Mouse (Mus musculus) lung, postnatal 14 days (tissue): ENCODE data around the gene Dock2.

Experiments used
- DNase-seq: peaks from one replicate; pipeline ENCODE4 v3.0.0; 2021

Gene Dock2

DNA sequence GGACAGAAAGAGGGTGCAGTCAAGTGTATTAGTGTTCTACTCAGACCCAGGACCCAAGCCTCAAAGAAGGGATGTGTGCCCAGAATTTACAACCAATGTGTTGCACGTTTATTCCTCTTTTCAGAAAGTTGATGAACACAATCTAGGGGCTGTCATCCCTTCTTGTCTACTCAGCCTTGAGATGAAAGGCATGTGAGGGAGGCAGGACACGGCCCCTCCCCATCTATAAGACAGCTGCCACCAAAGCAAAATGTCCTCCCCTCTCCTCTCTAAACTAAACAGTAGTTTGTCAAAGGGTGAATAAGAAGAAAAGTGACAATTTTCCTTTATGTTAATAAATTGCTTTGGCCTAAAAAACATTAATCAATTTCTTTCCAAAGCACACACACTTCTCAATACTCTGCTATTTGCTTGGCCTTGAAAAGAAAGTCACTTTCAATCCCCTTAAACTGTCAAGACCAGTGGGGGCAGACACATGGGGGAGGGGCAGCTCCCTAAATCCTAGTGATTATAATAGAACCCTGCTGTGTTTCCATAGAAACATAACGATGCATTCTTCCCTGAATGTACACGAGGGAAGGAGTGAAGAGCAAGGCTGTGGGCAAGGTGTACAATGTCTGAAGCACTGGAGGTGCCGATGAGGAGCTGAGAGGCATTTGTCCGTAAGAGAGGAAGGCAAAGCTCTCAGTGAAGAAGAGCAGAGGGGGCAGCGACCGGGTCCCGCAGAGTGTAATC lies 367.6 kb downstream of the Dock2 start:
- DNase-seq = no peak

GRCm38 (mm10) chr11:34406850-34407249 lies 376.8 kb downstream of the Dock2 start:
- DNase-seq = no peak

- DNase-seq = no peak
Observed at GRCm38 (mm10) chr11:34406309-34406708, 377.4 kb downstream of the Dock2 start.

GRCm38 (mm10) chr11:34405311-34405710 lies 378.4 kb downstream of the Dock2 start:
- no peak for DNase-seq

DNA sequence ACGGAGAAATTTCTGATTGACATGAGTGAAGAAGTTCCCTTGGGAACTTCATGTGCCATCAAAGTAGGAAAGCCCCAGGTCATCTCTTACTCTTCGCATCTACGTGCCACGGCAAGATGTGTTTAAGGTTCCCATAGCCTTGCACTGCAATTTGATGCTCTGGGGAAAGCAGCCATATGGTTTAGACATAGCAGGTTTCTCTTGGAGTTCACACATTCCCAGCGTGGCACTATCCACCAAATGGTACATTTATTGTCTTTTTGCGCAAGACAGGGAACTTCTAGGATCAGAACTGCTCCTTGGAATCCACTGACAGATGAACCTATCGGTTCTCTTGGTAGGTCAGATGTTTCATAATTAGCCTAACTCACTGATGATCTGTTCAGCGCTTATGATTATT lies 382.3 kb downstream of the Dock2 start:
- no peak for DNase-seq

DNA sequence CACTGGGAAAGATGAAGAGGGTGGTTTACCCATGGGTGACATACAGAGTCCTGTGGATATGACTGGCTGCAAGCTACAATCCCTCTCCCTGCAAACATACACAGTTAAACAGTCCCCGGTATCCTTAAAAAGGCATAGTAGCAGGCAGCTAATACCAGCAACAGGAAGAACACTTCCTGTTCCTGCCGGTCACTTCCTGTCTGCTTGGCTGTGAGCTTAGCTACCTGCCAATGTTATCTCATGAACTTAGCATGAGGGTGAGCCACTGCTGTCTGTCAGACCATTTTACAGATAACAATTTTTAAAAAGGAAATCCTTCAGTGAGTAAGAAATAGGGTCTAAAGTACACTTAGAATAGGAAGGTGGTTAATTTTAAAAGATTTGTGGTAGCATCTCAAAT lies 385.1 kb downstream of the Dock2 start:
- no peak for DNase-seq

DNA sequence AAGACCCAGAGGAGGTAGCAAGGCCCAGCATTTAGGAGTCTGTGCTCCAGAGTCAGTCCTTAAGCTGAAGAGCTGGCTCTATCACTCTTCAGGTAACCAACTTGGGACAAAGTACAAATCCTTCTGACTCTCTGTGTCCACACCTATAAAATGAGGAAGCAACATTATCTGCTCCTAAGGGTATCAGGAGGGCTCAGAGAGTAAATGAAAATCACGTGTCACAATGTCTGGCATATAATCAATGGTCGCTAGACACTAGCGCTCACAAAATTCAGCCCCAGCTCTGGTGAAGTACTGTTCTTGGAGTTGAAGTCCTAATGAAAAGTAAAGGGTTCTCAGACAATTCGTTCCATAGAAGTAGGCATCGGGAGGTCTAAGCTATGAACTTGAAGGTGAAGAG lies 386.0 kb downstream of the Dock2 start:
- no peak for DNase-seq

- no peak for DNase-seq
Observed at GRCm38 (mm10) chr11:34395802-34396201, 387.9 kb downstream of the Dock2 start.

- DNase-seq = no peak
Observed at GRCm38 (mm10) chr11:34392105-34392504, 391.6 kb downstream of the Dock2 start.

DNA sequence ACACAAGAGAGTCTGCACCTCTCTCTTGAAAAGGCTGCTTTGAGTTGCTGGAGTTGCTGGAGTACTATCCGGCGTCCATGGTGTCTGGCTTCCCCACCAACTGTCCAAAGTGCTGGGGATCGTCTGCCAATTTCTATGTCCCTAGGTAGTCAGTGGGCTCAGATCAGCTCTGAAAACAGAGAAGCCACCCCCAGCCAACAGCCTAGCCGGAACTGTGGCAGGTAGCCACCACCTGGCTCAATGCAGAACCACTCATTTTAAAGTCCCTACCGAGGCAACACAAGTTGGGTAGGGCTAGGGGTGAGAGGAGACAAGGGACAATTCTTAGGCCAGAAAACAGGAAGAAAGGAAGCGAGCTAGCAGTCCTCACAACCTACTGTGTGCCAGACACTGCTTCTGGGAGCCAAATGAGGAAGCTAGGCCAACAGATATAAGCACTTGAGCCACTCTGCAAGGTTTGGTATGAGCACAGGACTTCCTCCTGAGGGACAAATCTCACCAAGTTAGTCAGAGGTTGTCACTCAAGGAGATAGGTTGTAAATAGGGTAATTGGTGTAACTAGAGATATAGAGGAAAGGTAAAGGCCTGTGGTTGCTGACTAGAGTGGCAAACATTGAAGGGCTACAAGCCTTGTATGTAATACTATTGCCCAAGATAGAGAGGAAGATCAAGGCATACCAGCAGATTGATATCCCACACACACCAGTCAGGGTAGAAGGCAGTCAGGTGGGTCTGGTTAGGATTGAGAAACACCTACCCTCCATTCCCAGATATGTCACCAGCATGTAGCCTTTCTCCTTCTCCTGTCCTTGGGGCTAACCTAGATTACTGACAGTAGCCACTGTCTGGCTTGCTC lies 394.2 kb downstream of the Dock2 start:
- no peak for DNase-seq

- no peak for DNase-seq
Observed at GRCm38 (mm10) chr11:34385001-34385688, 398.5 kb downstream of the Dock2 start.

- DNase-seq = no peak
Observed at GRCm38 (mm10) chr11:34384178-34384577, 399.5 kb downstream of the Dock2 start.

DNA sequence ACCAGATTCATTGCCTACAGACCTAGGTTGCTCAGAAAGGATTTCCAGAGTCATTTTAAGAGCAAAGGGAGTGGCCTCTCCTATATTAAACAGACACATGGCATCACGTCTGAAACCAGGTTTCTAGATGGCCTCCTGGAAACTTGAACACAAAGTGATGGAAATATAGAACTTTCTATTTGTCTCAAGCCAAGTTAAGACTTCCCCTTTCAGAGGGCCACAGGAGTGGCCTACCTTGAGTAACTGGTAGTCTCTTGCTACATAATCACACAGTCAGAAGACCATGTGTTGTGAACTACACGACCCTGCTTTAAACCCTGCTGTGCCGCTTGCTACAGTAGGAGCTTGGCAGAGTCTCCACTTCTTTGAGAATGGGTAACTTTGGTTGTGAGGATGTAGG lies 400.2 kb downstream of the Dock2 start:
- no peak for DNase-seq

DNA sequence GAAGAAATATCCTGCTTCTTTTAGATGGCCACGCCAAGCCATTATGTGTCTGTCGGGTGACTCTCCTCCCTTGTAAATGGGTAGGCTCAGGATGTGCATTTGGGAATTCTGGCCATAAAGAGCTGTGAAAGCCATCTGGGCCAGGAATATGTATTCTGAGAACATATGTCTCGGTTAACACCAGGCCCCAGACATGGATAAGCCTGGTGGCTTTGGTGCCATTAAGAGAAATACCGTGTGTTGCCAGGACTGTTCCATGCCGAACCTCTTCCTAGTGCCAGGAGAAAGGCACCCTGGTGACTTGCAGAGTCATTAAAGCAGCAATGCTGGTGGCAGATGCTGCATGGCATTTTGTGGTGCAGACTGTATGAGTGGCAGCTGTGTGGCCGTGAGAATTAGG lies 406.0 kb downstream of the Dock2 start:
- DNase-seq = no peak

DNA sequence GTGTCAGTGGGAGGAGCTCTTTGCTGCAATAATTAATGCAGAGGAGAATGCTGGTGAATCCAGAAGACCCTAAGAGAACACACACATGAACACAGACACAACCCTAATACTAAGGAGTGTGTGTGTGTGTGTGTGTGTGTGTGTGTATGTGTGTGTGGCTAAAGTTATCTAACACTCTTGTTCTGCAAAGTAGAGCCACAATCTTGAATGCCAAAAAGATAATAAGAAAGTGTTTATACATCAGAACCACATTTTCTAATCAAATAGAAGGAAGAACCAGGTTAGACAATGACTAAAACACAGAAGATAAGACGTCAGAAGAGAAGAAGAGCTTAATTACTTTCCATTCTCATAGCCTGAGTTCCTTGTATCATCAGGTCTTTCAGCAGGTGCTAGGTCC lies 408.1 kb downstream of the Dock2 start:
- no peak for DNase-seq

GRCm38 (mm10) chr11:34372224-34372623 lies 411.5 kb downstream of the Dock2 start:
- no peak for DNase-seq

DNA sequence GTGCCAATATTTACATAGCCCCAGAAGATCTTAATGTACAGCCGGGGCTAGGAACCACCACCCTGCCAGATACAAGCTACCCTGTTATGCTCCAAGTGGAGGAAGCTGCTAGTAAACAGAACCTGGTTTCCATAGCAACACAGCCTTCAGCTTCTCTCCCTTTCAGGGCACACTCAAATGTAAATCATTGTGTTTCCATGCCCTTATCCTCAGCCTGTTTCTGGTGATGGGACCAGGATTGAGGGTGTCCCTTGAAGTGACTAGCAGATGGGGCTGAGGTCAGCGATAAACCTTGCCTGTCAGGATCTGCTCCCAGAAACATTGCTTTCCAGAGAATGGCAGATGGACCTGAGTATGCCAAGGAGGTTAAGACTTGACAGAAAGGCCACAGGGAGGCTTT lies 427.6 kb downstream of the Dock2 start:
- no peak for DNase-seq

DNA sequence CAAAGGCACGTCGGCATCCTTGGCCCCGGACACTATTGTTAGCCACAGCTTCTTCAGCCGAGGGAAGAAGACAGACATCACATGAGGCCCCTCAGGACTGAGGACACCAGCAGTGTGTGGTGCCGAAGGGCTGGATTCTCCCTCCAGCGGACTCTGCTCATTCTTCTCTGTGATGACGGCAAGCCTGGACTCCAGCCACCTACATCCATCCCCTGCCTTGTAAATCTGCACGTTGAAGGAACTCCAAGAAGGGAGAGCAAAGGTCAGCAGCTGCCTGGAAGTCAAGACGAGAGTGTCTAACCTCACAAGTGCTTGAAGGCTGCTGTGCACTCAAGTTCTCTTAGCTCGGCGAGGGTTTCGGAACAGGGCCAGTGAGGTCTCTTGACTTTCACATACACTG lies 428.3 kb downstream of the Dock2 start:
- DNase-seq = no peak

DNA sequence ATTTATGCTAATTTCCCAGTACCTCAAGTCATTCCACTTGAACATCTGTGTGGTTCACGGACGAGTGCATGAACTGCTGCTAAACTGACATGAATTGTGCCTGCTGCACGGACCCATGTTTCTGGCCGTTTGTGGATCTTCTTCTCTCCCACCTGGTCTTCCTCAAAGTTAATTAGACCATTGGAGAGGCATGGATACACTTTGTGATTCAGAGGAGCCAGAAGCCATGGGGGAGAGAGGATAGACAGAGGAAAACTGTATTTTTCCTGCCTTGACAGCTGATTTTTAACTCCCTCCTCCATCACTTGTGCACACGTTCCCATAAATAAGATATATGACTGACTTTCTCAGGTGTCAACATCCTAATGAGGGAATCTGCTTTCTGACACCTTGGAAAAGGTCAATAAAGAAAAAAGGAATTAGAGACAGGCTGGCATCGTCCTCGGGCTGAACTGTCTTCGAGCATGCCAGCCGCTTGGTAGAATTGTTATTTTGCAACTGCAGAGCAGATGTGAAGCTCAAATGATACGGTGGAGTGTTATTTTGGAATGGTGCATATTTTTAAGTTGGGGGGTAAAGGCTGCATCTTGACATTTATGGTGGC lies 434.1 kb downstream of the Dock2 start:
- no peak for DNase-seq

DNA sequence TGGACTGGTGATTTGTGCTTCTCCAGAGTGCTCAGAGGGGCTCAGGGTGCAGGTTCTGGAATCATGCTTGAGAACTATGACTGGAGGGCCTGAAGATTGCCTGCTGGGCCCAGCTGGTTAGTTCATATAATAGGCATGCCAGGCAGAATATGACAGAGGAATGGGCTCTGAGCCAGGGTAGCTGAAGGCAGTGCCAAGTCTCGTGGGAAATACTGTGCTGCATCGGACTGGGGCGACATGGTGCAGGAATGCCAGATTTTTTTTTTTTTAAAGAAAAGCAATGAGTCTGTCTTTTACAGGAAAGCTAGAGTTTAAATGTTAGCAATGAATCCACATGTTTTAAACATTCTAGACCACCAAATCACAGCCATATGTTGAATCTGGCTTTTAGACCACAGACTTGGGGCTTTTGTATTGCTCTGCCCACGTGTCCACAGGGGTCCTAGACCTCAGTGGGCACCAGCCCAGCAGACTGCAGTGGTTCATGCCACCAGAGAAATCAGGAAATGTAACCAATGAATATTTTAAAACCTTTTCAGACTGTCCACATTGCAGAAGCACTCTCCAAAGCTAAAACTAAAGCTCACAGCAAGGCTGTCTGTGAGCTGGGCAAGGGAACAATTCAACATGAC lies 435.3 kb downstream of the Dock2 start:
- DNase-seq = peak; percentile 42

DNA sequence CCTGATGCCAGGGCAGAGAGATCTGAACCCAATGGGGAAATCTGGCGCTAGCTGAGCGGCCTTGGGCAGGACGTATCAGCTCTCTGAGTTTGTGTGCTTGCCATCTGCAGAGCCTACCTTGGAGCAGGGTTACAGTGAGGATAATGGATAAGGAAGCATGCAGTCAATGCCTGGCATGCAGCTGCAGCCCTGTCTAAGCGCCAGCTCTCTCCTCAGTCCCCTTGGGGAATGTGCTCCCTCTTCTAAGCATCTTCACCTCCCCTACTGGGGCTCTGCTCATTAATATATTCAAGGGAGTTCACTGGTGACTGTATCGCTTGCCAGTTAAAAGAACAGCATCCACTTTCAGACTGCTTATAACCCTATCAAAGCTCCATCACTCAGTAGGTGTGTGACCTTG lies 439.4 kb downstream of the Dock2 start:
- DNase-seq = no peak

- DNase-seq = no peak
Observed at GRCm38 (mm10) chr11:34343742-34344307, 439.9 kb downstream of the Dock2 start.

GRCm38 (mm10) chr11:34339693-34340092 lies 444.0 kb downstream of the Dock2 start:
- DNase-seq = no peak
